Mouse (Mus musculus) liver, embryonic 11.5 days (tissue): ENCODE results near the gene Tmprss9. TPM values are rescaled to one million over a fixed set of nuclear protein-coding genes. Genes with fewer than 3 reads are reported as not detected.
A peak's percentile ranks its signal among the peaks of the same experiment; 100 is the strongest.

ENCODE experiments used
- ATAC-seq: fragments of 200-750 bp; cut with Nextera tagmentation; replicated peaks from 2 replicates; pipeline ENCODE4 v1.8.0; 2017; ENCODE audit warnings: moderate number of reproducible peaks, mild to moderate bottlenecking, moderate TSS enrichment, moderate library complexity; ENCODE audit not compliant: low FRiP score
- DNase-seq: peaks from one replicate; pipeline ENCODE4 v3.0.0-alpha.2; 2017; ENCODE audit warnings: low spot score
- H3K27ac ChIP-seq: fragments of 300-500 bp; sonication (generic); 2 replicates; pipeline ENCODE4 v1.5.1; 2014; ENCODE audit warnings: mild to moderate bottlenecking, low read depth, low read length, control low read depth
- H3K27me3 ChIP-seq: fragments of 300-500 bp; sonication (generic); replicated peaks from 2 replicates; pipeline ENCODE4 v1.6.1; 2014; ENCODE audit warnings: low read length, mixed read lengths; ENCODE audit not compliant: control insufficient read depth, insufficient read depth
- H3K36me3 ChIP-seq: fragments of 300-500 bp; sonication (generic); 2 replicates; pipeline ENCODE4 v1.6.1; 2014; ENCODE audit warnings: mild to moderate bottlenecking, low read length, moderate library complexity, mixed read lengths; ENCODE audit not compliant: control insufficient read depth, insufficient read depth
- H3K4me1 ChIP-seq: fragments of 300-500 bp; sonication (generic); replicated peaks from 2 replicates; pipeline ENCODE4 v1.6.1; 2014; ENCODE audit warnings: low read length, mixed read lengths; ENCODE audit not compliant: control insufficient read depth, insufficient read depth
- H3K4me2 ChIP-seq: fragments of 300-500 bp; sonication (generic); 2 replicates; pipeline ENCODE4 v1.6.1; 2014; ENCODE audit warnings: mild to moderate bottlenecking, control low read depth, moderate library complexity
- H3K4me3 ChIP-seq: fragments of 300-500 bp; sonication (generic); 2 replicates; pipeline ENCODE4 v1.5.1; 2014; ENCODE audit warnings: low read depth, low read length, control low read depth
- H3K9ac ChIP-seq: fragments of 300-500 bp; sonication (generic); 2 replicates; pipeline ENCODE4 v1.6.1; 2014; ENCODE audit warnings: low read depth, low read length, control low read depth
- H3K9me3 ChIP-seq: fragments of 300-500 bp; sonication (generic); 2 replicates; pipeline ENCODE4 v1.6.1; 2016; ENCODE audit warnings: low read length, inconsistent platforms, mixed read lengths; ENCODE audit not compliant: control insufficient read depth
- WGBS: fragments of 180-500 bp; shearing (Covaris S2); extraction: QIAGEN DNeasy Blood & Tissue Kit; methylation state at CpG from one replicate; pipeline ENCODE4 v1.1.7; 2014; 5-methylcytosine and 5-hydroxymethylcytosine counted together
- polyA plus RNA-seq: library from polyadenylated mRNA; unstranded; fragments of >200 nt; fragmentation: Nextera tagmentation; extraction: Ambion mirVana; gene quantifications from 2 replicates; pipeline ENCODE4 v1.2.1, GENCODE M21; 2014

The Tmprss9 gene
- polyA plus RNA-seq, 1 experiment from 2014 or later, result not detected

DNA sequence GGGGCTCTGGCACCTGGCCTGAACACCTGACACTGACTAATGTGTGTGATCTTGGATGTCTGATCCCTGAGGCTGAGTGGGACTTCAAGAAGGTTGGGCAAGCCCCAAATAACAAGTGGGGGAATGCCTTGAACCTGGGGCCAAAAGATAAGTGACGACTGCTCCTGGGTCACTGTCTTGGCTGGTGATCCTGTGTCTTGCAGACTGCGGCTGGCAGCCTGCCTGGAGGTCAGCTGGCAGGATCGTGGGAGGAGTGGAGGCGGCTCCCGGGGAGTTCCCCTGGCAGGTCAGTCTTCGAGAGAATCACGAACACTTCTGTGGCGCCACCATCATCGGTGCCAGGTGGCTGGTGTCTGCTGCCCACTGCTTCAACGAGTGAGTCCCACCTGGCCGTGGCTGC lies 15.5 kb downstream of the Tmprss9 start:
- Histone ChIP-seq H3K9ac (no peak overlapping the region), H3K9me3 (no peaks in the 10 kb centered on the region), H3K4me1 (no peaks in the 10 kb centered on the region), H3K4me3 (no peak overlapping the region), H3K4me2 (no peak overlapping the region), H3K27ac (no peak overlapping the region), H3K27me3 (peaks cover 38% of the 10 kb centered on the region), H3K36me3 (no peaks in the 10 kb centered on the region)
- WGBS, result 68% methylated on average over 11 of the region's 11 CpGs
- no peak for ATAC-seq
- no peak for DNase-seq

GRCm38 (mm10) chr10:80895100-80895499 lies 23.5 kb downstream of the Tmprss9 start:
- no peak for ATAC-seq
- no peak overlapping the region for H3K4me3 ChIP-seq
- H3K27ac ChIP-seq, result no peak overlapping the region
- WGBS, result 84% methylated on average over 7 of the region's 7 CpGs
- H3K36me3 ChIP-seq, result peaks cover 9% of the 10 kb centered on the region
- no peak overlapping the region for H3K9ac ChIP-seq
- H3K27me3 ChIP-seq, result peaks cover 4% of the 10 kb centered on the region
- peaks cover 27% of the 10 kb centered on the region for H3K4me1 ChIP-seq
- no peak overlapping the region for H3K4me2 ChIP-seq
- H3K9me3 ChIP-seq, result no peaks in the 10 kb centered on the region
- no peak for DNase-seq

- Histone ChIP-seq H3K4me3 (no peak overlapping the region), H3K27me3 (no peaks in the 10 kb centered on the region), H3K36me3 (peaks cover 9% of the 10 kb centered on the region), H3K4me1 (peaks cover 27% of the 10 kb centered on the region), H3K4me2 (no peak overlapping the region), H3K9me3 (no peaks in the 10 kb centered on the region), H3K27ac (no peak overlapping the region), H3K9ac (no peak overlapping the region)
- ATAC-seq, result no peak
- WGBS, result 80% methylated on average over 6 of the region's 6 CpGs
- DNase-seq, result no peak
Observed at GRCm38 (mm10) chr10:80895697-80896096, 24.0 kb downstream of the Tmprss9 start.

GRCm38 (mm10) chr10:80896581-80897485 lies 25.2 kb downstream of the Tmprss9 start:
- Histone ChIP-seq H3K4me1 (peaks cover 31% of the 10 kb centered on the region), H3K4me3 (no peak overlapping the region), H3K9me3 (no peaks in the 10 kb centered on the region), H3K36me3 (peaks cover 9% of the 10 kb centered on the region), H3K4me2 (no peak overlapping the region), H3K27me3 (no peaks in the 10 kb centered on the region), H3K9ac (no peak overlapping the region), H3K27ac (no peak overlapping the region)
- ATAC-seq (no peak), DNase-seq (no peak)
- WGBS, result 69% methylated on average over 24 of the region's 24 CpGs

- Histone ChIP-seq H3K4me1 (peaks cover 31% of the 10 kb centered on the region), H3K4me3 (peak overlapping the region; percentile 11; the same call in 1 of the 2 replicates), H3K9me3 (no peaks in the 10 kb centered on the region), H3K9ac (0 out of 2 replicates have a peak overlapping the region, but pooled peaks have one; percentile 25), H3K4me2 (peak overlapping the region; percentile 47), H3K36me3 (peaks cover 11% of the 10 kb centered on the region), H3K27ac (no peak overlapping the region), H3K27me3 (no peaks in the 10 kb centered on the region)
- DNase-seq (no peak), ATAC-seq (no peak)
- 29% methylated on average over 41 of the region's 41 CpGs for WGBS
Observed at GRCm38 (mm10) chr10:80897861-80898510, 26.3 kb downstream of the Tmprss9 start.

GRCm38 (mm10) chr10:80899074-80899473 lies 27.4 kb downstream of the Tmprss9 start:
- H3K9ac ChIP-seq, result peak overlapping the region; percentile 84; the same call in 1 of the 2 replicates
- WGBS, result 86% methylated on average over 8 of the region's 8 CpGs

GRCm38 (mm10) chr10:80899591-80900317 lies 28.1 kb downstream of the Tmprss9 start:
- Histone ChIP-seq H3K36me3 (peaks cover 27% of the 10 kb centered on the region), H3K4me2 (peak overlapping the region; percentile 99), H3K27ac (peak overlapping the region; percentile 78), H3K4me1 (peaks cover 31% of the 10 kb centered on the region), H3K27me3 (no peaks in the 10 kb centered on the region), H3K9ac (peak overlapping the region; percentile 84), H3K4me3 (peak overlapping the region; percentile 86), H3K9me3 (no peaks in the 10 kb centered on the region)
- WGBS, result 11% methylated on average over 25 of the region's 25 CpGs
- ATAC-seq (no peak), DNase-seq (no peak)

More at GRCm38 (mm10) chr10:80899074-80899473, 27.4 kb downstream of the Tmprss9 start:
- DNase-seq, result no peak
- H3K9me3 ChIP-seq, result no peaks in the 10 kb centered on the region
- no peaks in the 10 kb centered on the region for H3K27me3 ChIP-seq
- H3K4me2 ChIP-seq, result peak overlapping the region; percentile 99
- peaks cover 31% of the 10 kb centered on the region for H3K4me1 ChIP-seq
- H3K36me3 ChIP-seq, result peaks cover 20% of the 10 kb centered on the region
- ATAC-seq, result no peak
- peak overlapping the region; percentile 86 for H3K4me3 ChIP-seq
- no peak overlapping the region for H3K27ac ChIP-seq
